Mouse (Mus musculus): Measurements from ENCODE around the gene Zfp960. TPM values are rescaled to one million over a fixed set of nuclear protein-coding genes. Genes with fewer than 3 reads are reported as not detected.

The Zfp960 gene
- polyA plus RNA-seq (2017; shearing (Covaris generic)) = 1.1 TPM

DNA sequence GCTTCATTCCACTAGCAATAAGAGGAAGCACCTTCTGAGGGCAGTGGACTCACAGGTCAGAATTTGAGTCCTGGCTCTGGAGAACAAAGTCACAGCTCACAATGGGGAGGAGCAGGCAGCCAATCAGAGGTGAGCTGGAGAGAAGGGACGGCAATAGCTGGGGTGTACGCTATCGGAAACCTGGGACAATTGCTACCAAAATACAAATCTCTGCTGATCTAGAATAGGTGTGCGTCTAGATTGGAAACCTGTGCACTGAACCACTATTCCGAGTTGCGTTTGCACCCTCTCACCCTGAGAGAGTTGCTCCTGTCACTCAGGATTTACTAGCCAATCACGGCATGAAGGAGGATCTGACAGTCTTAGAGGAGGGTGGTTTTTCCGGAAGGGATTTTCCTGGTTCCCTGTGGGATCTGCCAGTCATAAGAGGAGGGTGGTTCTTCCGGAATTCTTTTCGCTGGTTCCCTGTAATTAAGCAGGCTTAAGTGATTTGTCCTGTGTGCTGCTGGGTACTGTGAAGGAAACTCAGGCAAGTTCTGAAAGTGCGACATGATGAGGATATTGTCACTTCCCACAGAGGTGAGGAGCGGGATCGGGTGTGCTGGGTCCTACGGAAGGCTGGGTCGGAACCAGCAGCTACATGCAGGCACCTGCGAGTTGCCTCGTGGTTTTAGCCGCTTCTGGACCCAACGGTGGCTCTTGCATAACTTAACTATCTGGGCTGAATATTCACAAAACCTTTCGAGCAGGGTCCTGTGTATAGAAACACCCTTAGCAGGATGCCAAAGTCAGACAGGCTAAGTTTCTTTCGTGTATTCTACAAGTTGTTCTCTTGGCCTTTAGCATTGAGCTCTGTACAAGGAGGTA, at the start of gene Zfp960:
Zfp960 (plus strand) TSS at position 486 of the 867 bp plus-strand sequence.

DNA sequence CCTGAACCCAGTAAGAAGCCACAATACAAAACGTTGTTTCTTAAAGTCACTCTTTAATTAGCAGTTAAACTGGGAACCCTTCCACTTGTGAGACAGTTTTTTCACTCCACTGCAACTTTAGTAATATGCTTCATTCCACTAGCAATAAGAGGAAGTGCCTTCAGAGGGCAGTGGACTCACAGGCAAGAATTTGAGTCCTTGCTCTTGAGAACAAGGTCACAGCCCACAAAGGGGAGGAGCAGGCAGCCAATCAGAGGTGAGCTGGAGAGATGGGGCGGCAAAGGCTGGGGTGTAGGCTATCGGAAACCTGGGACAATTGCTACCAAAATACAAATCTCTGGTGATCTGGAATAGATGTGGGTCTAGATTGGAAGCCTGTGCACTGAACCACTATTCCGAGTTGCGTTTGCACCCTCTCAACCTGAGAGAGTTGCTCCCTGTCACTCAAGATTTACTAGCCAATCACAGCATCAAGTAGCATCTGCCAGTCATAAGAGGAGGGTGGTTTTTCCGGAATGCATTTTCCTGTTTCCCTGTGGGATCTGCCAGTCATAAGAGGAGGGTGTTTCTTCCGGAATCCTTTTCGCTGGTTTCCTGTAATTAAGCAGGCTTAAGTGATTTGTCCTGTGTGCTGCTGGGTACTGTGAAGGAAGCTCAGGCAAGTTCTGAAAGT, 57.1 kb downstream of the Zfp960 start, which contains the start of gene Zfp97:
Zfp97 (plus strand) TSS at position 586 of the 673 bp plus-strand sequence.

Other genes with a start within 250 kb of the Zfp960 start
- 6.1 TPM for gene Zfp97, start 57.3 kb downstream of the Zfp960 start, polyA plus RNA-seq (2017; shearing (Covaris generic))